ENCODE assay signal across 8 mouse cellular contexts in the genomic region with DNA sequence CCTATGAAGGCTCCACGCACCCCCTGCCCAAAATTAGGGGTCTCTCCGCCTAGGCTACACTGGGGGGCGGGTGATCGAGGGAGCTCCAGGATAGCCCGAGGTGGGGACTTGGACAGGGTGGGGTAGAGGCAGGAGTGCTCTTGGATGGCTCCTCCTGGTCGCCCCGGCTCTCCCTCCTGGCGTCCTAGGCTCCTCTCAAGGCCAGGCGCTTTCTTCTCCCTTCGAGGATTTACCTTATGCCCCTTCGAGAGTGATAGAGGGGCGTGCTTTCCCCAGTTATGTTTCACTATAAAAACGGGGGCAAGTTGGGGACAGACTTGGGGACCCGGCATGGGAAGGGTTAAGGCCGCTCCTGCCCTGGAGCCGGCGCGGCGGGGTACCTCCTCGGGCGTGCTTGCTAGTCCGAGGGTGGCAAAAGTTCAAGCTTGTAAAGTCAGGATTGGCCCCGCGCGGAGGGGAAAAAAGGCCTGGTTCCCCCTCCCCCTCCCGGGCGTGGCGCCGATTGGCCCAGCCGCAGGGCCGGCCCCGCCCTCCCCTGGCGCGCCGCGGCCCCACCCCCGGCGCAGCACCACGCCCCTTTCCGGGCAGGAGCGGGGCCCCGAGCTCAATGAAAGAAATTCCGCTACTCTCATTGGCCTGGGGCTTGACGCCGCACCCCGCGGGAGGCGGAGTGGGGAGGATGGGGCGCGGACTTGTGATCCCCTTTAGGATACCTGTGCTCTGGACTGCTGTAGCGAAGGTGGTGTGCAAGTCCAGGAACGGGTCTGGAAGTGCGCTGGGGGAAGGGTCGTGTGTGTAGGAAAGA. TPM values are rescaled to one million over a fixed set of nuclear protein-coding genes. Genes with fewer than 3 reads are reported as not detected.
DNase-seq lines count a peak whose midpoint lies in the region; ATAC-seq and TF ChIP-seq lines count a peak whose summit lies in the region.

No protein-coding gene starts in this region.

- DNase-seq in gastrocnemius, adult 8-10 months (ENCODE audit: low spot score in 2 of 2), result peak; percentile 94 to 95
- DNase-seq in hindlimb bud, embryonic 11.5 days (ENCODE audit: extremely low spot score, low read depth, low spot score), result peak; percentile 87
- peak; percentile 71 to 83 for DNase-seq in left cerebral cortex, adult 2 months (ENCODE audit: extremely low spot score in 1 of 2, low spot score in 2 of 2)
- DNase-seq in right cerebral cortex, adult 2 months (ENCODE audit: low spot score in 2 of 2), result peak; percentile 59 to 77
- peak; percentile 94 for DNase-seq in urinary bladder, postnatal 10 days (ENCODE audit: low spot score)

- no peaks in the 10 kb centered on the region for H3K4me1 ChIP-seq in cortical plate, adult 2 months (ENCODE audit: control insufficient read depth, insufficient read depth, low read length)

- ATAC-seq in activated CD4-positive, CD25-positive, alpha-beta regulatory T cell, adult 4 months, result peak; percentile 90
- peak; percentile 83 for ATAC-seq in megakaryocyte, adult 5-6 weeks (ENCODE audit: poor library complexity, severe bottlenecking)

- no peak for TF ChIP-seq POLR2A in cortical plate, adult 2 months (IDR thresholded peaks at IDR 0.05; ENCODE audit: extremely low read depth, insufficient read depth, low read length)

- no peak for TF ChIP-seq CTCF in cortical plate, adult 2 months (IDR thresholded peaks at IDR 0.05; ENCODE audit: extremely low read depth, insufficient read depth, low read length)
- TF ChIP-seq CTCF in left cerebral cortex, adult 2 months (IDR thresholded peaks at IDR 0.05), result no peak; the same call in 1 of the 2 replicates

- H3K4me3 ChIP-seq in cortical plate, adult 2 months (ENCODE audit: insufficient read depth, low read length), result peak overlapping the region; percentile 35
- H3K4me3 ChIP-seq in left cerebral cortex, adult 2 months, result peak overlapping the region; percentile 39

- peak overlapping the region; percentile 72; the same call in 1 of the 2 replicates for H3K27ac ChIP-seq in cortical plate, adult 2 months (ENCODE audit: insufficient read depth, low read length)
- peak overlapping the region; percentile 33 for H3K27ac ChIP-seq in left cerebral cortex, adult 2 months

- intact Hi-C loops in left cerebral cortex, adult 2 months (cut with DNase I), result loop anchor here (2.0 to 10.0 kb wide), 2 partner anchors 64 to 878 kb away; a partner anchor contains a TSS

RNA-seq across cellular contexts. Expression of a gene that starts 0.9 kb away (rescaled TPM):
- polyA plus RNA-seq in activated CD4-positive, CD25-positive, alpha-beta regulatory T cell, adult 4 months (2017; shearing (Covaris generic)), result not detected
- polyA plus RNA-seq in cortical plate, adult 2 months (2012; rRNA removed), result 2.6 and 2.9 TPM in 2 replicates
- 1 to 10 TPM; 3.2 to 5.1 (median 3.6) TPM for total RNA-seq in gastrocnemius, adult 8-10 months (2022)
- total RNA-seq in left cerebral cortex, adult 2 months (2021), result 1 to 10 TPM; 2.6 to 2.8 TPM
- 0.52 and 0.96 TPM in 2 replicates for total RNA-seq in megakaryocyte, adult 5-6 weeks (2015)
- total RNA-seq in megakaryocyte, adult 5-6 weeks (2017), result 1.3 and 1.7 TPM in 2 replicates

Comparison
In these comparisons a context has a peak if more than half of its experiments do, and no peak if none do; other contexts are left out.
1. Peak in every context shown above with its lines: DNase-seq, ATAC-seq, H3K4me3 ChIP-seq and H3K27ac ChIP-seq.